Mouse (Mus musculus) heart, embryonic 14.5 days (tissue): ENCODE data around the gene Vars. TPM values are rescaled to one million over a fixed set of nuclear protein-coding genes. Genes with fewer than 3 reads are reported as not detected.
A peak's percentile ranks its signal among the peaks of the same experiment; 100 is the strongest.

Experiments
- ATAC-seq: fragments of 200-750 bp; cut with Nextera tagmentation; 2 replicates; pipeline ENCODE4 v1.8.0; 2017; ENCODE audit warnings: low read depth, moderate TSS enrichment; ENCODE audit not compliant: insufficient number of reproducible peaks, insufficient read depth, low FRiP score
- H3K27ac ChIP-seq, 2 experiments: fragments of 200-500 bp in 1 of 2; fragments of 300-500 bp in 1 of 2; sonication (generic) in 1 of 2; replicated peaks in 1 of 2; 2 replicates each; pipeline ENCODE4 v1.5.1; 2012 to 2014; ENCODE audit warnings: low read depth in 2 of 2, low read length in 2 of 2, control low read depth in 1 of 2, mild to moderate bottlenecking in 1 of 2, mixed read lengths in 1 of 2; ENCODE audit not compliant: control insufficient read depth in 1 of 2, insufficient read depth in 1 of 2
- H3K27me3 ChIP-seq: fragments of 300-500 bp; sonication (generic); 2 replicates; pipeline ENCODE4 v1.6.1; 2014; ENCODE audit warnings: mild to moderate bottlenecking, low read length, control low read depth; ENCODE audit not compliant: control insufficient read depth, insufficient read depth
- H3K36me3 ChIP-seq: fragments of 300-500 bp; sonication (generic); 2 replicates; pipeline ENCODE4 v1.6.1; 2014; ENCODE audit warnings: mild to moderate bottlenecking, control low read depth, low read length, mixed read lengths; ENCODE audit not compliant: control insufficient read depth, insufficient read depth
- H3K4me1 ChIP-seq, 2 experiments: fragments of 200-500 bp in 1 of 2; fragments of 300-500 bp in 1 of 2; sonication (generic) in 1 of 2; 2 replicates each; pipeline ENCODE4 v1.6.1; 2012 to 2014; ENCODE audit warnings: low read length in 2 of 2, control low read depth in 1 of 2, mixed read lengths in 1 of 2; ENCODE audit not compliant: control insufficient read depth in 2 of 2, insufficient read depth in 2 of 2
- H3K4me2 ChIP-seq: fragments of 300-500 bp; sonication (generic); 2 replicates; pipeline ENCODE4 v1.6.1; 2014; ENCODE audit warnings: mild to moderate bottlenecking, low read length
- H3K4me3 ChIP-seq, 2 experiments: fragments of 200-500 bp in 1 of 2; fragments of 300-500 bp in 1 of 2; sonication (generic) in 1 of 2; 2 replicates each; pipeline ENCODE4 v1.5.1; 2012 to 2014; ENCODE audit warnings: low read length in 2 of 2, mild to moderate bottlenecking in 2 of 2, control low read depth in 1 of 2, low read depth in 1 of 2, moderate library complexity in 1 of 2; ENCODE audit not compliant: control insufficient read depth in 1 of 2, insufficient read depth in 1 of 2
- H3K9ac ChIP-seq: fragments of 300-500 bp; sonication (generic); 2 replicates; pipeline ENCODE4 v1.6.1; 2014; ENCODE audit warnings: mild to moderate bottlenecking, low read length
- H3K9me3 ChIP-seq: fragments of 300-500 bp; sonication (generic); 2 replicates; pipeline ENCODE4 v1.6.1; 2016; ENCODE audit warnings: low read length, control low read depth; ENCODE audit not compliant: control insufficient read depth
- WGBS: fragments of 180-500 bp; shearing (Covaris S2); extraction: QIAGEN DNeasy Blood & Tissue Kit; methylation state at CpG from one replicate; pipeline ENCODE4 v1.1.7; 2014; 5-methylcytosine and 5-hydroxymethylcytosine counted together
- polyA plus RNA-seq: library from polyadenylated mRNA; unstranded; fragments of >200 nt; fragmentation: Nextera tagmentation; extraction: Ambion mirVana; gene quantifications from 2 replicates; pipeline ENCODE4 v1.2.1, GENCODE M21; 2014

Gene Vars
- polyA plus RNA-seq, 1 experiment from 2014 or later, result 42.9 TPM

DNA sequence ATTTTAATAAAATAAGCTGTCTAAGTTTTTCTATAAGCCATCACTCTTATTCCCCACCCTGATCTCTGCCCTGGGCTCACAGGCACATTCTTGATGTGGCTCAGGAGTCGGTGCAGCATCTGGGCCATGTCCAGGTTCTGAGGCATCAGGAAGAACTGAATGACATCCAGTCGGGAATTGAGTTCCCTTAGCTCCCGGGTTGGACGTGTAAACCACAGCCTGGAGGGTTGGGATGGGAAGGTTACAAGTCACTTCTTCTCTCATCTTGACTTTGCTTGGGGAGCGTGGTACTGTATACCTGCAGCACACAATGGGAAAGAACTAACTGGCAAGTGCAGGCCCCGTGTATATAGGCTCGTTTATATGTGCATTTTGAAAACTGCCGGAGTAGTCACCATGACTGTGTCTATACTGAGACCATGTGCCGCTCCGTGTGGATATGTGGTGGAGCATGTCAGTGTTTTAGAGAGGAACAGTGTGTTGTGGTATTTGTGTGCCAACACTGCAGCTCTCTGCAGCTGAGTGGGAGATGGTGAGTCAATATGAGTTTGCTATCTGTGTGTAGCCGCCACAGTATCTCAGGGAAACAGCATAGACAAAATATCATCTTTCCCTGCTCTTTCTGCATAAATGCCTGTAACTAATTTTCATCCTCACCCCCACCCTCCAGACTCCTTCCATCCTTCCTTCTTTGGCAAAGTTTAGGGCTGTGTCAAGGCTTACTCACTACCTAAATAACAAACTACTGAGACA is 38.5 kb downstream of the Vars start:
- Histone ChIP-seq H3K4me1 (0 out of 4 replicates have a peak, but pooled peaks cover 0 to 4% of the 10 kb centered on the region in 2 experiments), H3K36me3 (no peaks in the 10 kb centered on the region), H3K27me3 (no peaks in the 10 kb centered on the region), H3K4me2 (no peak overlapping the region), H3K9me3 (no peaks in the 10 kb centered on the region), H3K4me3 (no peak overlapping the region), H3K27ac (no peak overlapping the region), H3K9ac (no peak overlapping the region)
- no peak for ATAC-seq
- 75% methylated on average over 11 of the region's 11 CpGs for WGBS

DNA sequence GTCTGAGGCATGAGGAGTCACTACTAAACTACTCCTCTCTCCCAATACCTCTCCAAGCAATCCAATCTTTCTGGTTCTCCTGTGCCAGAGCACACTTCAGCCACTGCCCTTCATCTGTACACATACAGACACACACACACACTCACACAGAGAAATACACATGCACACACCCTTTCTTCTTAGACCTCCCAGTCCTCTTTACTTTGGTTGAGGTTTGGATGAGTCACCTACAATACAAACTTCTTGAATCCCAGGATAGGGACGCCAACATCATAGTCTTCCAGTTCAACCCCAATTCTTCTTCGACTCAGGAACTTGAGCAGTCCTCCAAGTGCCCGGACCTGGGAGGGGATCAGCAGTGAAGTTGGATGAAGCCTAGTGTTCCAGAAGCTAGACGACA is 43.0 kb downstream of the Vars start:
- WGBS, result 77% methylated on average over 4 of the region's 4 CpGs
- H3K4me1 ChIP-seq, result peaks cover 16 to 43% of the 10 kb centered on the region in 2 experiments
- H3K36me3 ChIP-seq, result no peaks in the 10 kb centered on the region
- no peak overlapping the region for H3K4me2 ChIP-seq
- no peak overlapping the region for H3K9ac ChIP-seq
- no peak for ATAC-seq
- no peaks in the 10 kb centered on the region for H3K9me3 ChIP-seq
- H3K4me3 ChIP-seq, result no peak overlapping the region
- no peaks in the 10 kb centered on the region for H3K27me3 ChIP-seq
- peak overlapping the region; percentile 14 to 61; a peak in 1 of 4 replicates for H3K27ac ChIP-seq

DNA sequence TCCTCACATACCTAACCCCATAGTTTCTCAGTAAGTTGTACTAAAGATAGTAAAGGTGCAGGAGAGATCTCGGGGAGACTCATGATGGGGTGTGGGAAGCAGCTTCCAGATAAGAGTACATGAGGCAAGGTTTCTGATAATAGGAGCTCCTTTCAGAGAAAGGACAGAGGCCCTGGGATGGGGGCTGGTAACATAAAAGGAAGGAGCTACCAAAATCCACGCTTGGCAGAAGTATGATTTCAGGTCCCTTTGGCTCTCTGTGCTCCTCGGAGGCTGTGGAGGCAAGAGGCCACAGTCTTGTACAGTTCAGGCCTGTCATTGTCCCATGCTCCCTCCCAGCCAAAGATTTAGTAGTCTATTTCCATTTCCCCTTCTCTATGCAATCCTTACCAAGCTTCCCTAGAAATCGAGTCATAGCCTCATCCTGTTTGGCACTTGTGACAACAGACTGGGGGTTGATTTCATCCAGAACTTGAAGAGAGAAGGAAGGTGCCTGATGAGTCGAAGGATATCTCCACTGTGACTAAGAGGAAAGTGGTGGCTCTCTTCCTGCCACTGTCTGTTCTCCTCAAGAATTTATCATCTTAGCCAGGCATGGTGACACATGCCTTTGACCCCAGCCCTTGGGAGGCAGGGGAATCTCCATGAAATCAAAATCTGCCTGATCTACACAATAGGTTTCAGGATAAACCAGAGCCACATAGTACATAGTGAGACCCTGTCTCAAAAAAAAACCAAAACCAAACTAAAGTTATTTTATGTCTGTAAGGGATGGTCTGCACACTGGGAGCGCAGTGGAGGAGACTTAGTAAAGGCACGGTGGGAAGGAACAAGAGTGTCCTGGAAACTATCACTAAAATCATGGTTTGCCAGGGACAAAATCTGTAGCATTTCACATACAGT is 44.4 kb downstream of the Vars start:
- ATAC-seq, result no peak
- WGBS, result 54% methylated on average over 7 of the region's 7 CpGs
- peak overlapping the region in 1 of 2 experiments; percentile 65; a peak in 1 of 4 replicates for H3K4me3 ChIP-seq

DNA sequence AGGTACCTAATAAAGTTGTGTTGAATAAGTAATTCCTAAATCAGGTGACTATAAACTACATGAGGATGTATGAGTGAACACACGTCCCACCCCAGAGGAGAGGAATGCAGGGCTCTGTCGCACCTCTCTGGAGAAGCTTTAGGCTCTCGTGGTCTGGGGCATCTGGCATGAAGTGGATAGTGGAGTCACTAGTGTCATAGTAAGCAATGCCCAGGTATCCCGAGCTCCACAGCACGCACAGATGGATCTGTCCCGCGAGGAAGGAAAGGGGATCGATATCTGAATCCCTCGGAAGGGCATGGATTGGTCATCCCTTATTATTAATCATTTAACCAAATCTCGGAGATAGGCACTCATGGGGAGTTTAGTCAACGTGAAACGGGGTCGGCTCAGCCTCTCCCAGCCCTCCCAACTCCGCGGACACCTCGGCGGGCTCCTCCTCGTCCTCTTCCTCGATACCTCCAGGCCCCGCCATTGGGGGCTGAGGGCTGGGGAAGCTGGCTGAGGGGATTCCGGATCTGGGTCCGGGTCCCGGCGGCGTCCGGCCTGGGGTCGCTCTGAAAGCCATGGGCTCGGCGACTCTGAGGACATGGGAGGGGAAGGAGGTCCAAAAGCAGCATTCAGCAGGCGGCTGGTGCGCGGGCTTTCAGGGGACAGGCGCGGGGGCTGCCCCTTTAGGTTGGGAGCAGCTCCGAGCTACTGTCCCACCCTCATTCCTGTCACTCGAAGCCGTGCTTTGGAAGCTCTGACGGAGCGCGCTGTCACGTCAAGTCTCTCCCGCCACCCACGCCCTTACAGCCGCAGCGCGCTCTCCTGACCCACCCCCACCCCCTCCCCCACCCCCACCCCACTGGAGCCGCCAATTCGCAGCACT is 45.3 kb downstream of the Vars start:
- WGBS, result 2% methylated on average over 48 of the region's 48 CpGs
- no peak for ATAC-seq
- H3K4me2 ChIP-seq, result peak overlapping the region; percentile 99
- H3K27ac ChIP-seq, result peak overlapping the region; percentile 79 to 95
- H3K36me3 ChIP-seq, result no peaks in the 10 kb centered on the region
- peaks cover 24 to 51% of the 10 kb centered on the region in 2 experiments for H3K4me1 ChIP-seq
- no peaks in the 10 kb centered on the region for H3K9me3 ChIP-seq
- no peaks in the 10 kb centered on the region for H3K27me3 ChIP-seq
- H3K4me3 ChIP-seq, result peak overlapping the region; percentile 47 to 65
- peak overlapping the region; percentile 94 for H3K9ac ChIP-seq

More for the DNA sequence above, 44.4 kb downstream of the Vars start:
- H3K27ac ChIP-seq, result peak overlapping the region; percentile 79 to 95
- H3K36me3 ChIP-seq, result no peaks in the 10 kb centered on the region
- peaks cover 24 to 51% of the 10 kb centered on the region in 2 experiments for H3K4me1 ChIP-seq
- H3K4me2 ChIP-seq, result peak overlapping the region; percentile 99
- no peaks in the 10 kb centered on the region for H3K27me3 ChIP-seq
- H3K9me3 ChIP-seq, result no peaks in the 10 kb centered on the region
- H3K9ac ChIP-seq, result peak overlapping the region; percentile 94; the same call in 1 of the 2 replicates

DNA sequence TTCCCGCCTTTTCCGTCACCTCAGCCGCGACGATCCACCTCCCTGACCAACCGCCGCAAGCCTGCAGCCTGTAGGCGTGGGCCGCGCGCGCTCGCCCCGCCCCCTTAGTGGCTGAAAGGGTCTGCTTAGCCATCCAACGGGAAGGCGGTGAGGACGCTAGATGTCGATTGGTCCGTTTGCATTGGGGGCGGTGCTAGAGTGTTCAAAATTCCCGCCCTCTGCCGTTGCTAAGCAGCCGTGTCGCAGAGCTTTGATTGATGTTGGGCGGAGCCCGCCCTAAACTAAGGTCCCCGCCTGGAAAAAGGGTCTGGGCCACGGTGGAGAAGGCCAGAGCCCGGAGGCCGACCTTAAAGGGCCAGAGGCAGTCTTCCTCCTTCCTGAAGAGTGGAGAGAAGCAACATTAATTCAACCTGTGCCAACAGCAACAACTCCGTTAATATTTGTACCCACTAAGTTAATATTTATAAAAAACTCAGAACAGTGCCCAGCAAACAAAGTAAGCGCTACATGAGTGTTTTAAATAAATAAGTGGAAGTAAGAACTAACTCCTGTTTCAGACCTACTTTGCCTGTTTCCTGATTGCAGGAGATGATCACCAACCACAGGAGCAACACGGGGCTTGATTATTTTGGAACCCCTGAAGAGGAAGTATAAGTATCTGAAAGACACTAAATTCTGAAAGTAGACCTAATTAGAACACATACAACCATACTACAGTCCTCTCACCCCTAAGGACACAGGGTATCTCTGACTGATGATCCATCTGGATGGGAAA is 46.1 kb downstream of the Vars start, which contains the start of gene Msh5:
TSS of gene Msh5 (minus strand) at position 65 of the 775 bp plus-strand sequence.
- H3K4me1 ChIP-seq, result peaks cover 24 to 51% of the 10 kb centered on the region in 2 experiments
- H3K27me3 ChIP-seq, result no peaks in the 10 kb centered on the region
- H3K27ac ChIP-seq, result peak within 1 kb of the TSS; percentile 87 to 99
- peak; percentile 92 for ATAC-seq
- H3K36me3 ChIP-seq, result no peaks in the 10 kb centered on the region
- peak within 1 kb of the TSS; percentile 47 to 65 for H3K4me3 ChIP-seq
- H3K4me2 ChIP-seq, result peak within 1 kb of the TSS; percentile 99
- H3K9ac ChIP-seq, result peak within 1 kb of the TSS; percentile 94
- H3K9me3 ChIP-seq, result no peaks in the 10 kb centered on the region
- 3% methylated on average over 33 of the region's 33 CpGs for WGBS

DNA sequence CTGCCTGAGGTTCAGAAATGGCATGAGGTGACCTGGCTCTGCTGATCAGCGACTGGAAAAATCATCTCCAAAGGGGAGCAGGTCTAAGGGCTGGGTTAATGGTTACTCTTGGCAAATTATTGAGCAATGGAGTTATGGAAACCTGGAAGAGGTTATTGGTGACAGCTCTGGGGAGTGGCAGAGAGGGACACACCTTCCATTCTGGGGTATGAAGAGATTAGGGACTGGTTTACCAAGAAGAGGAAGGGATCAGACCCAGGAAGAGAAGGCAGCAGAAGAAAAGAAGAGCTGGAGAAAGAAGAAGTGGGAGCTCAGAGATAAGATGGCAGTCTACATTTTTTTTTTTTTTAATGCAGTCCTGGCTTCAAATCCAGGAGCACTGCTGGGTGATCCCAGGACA is 46.9 kb downstream of the Vars start:
- H3K27ac ChIP-seq, result peak overlapping the region; percentile 87 to 99
- H3K27me3 ChIP-seq, result no peaks in the 10 kb centered on the region
- H3K9me3 ChIP-seq, result no peaks in the 10 kb centered on the region
- ATAC-seq, result no peak
- peaks cover 31 to 58% of the 10 kb centered on the region in 2 experiments for H3K4me1 ChIP-seq
- peak overlapping the region; percentile 44 for H3K9ac ChIP-seq
- no peak overlapping the region for H3K4me3 ChIP-seq
- H3K36me3 ChIP-seq, result peaks cover 6% of the 10 kb centered on the region
- 44% methylated on average over 1 of the region's 1 CpGs for WGBS
- H3K4me2 ChIP-seq, result peak overlapping the region; percentile 75
